Mouse (Mus musculus): ENCODE measurements at regions not wholly inside any gene's neighbourhood (a gene's known extent, or its start where the extent isn't known, plus 50 kb on each side); places are given as distances from the start of the nearest gene placed in this dataset.

- Histone ChIP-seq H3K9ac (no peak overlapping the region), H3K4me3 (no peak overlapping the region), H3K4me1 (no peaks in the 10 kb centered on the region), H3K36me3 (no peaks in the 10 kb centered on the region), H3K27me3 (replicated peaks) (no peaks in the 10 kb centered on the region), H3K4me2 (replicated peaks) (no peak overlapping the region), H3K27ac (no peak overlapping the region), H3K9me3 (no peaks in the 10 kb centered on the region)
- ATAC-seq (ENCODE audit: low FRiP score, low read depth), result no peak
- WGBS, result 95% methylated on average over 1 of the region's 1 CpGs
Measured at GRCm38 (mm10) chr3:57118016-57118415, 183.8 kb downstream of the Tm4sf1 start.

GRCm38 (mm10) chr3:57102254-57102653 lies 199.5 kb downstream of the Tm4sf1 start:
- Histone ChIP-seq H3K27me3 (replicated peaks) (no peaks in the 10 kb centered on the region), H3K9me3 (no peaks in the 10 kb centered on the region), H3K9ac (no peak overlapping the region), H3K27ac (no peak overlapping the region), H3K4me2 (replicated peaks) (no peak overlapping the region), H3K4me1 (no peaks in the 10 kb centered on the region), H3K4me3 (no peak overlapping the region), H3K36me3 (no peaks in the 10 kb centered on the region)
- WGBS, result 75% methylated on average over 2 of the region's 2 CpGs
- ATAC-seq (ENCODE audit: low FRiP score, low read depth), result no peak

- H3K36me3 ChIP-seq, result no peaks in the 10 kb centered on the region
- H3K4me2 ChIP-seq (replicated peaks), result no peak overlapping the region
- H3K27me3 ChIP-seq (replicated peaks), result no peaks in the 10 kb centered on the region
- no peak overlapping the region for H3K27ac ChIP-seq
- H3K9me3 ChIP-seq, result no peaks in the 10 kb centered on the region
- WGBS, result 91% methylated on average over 1 of the region's 1 CpGs
- no peak overlapping the region for H3K9ac ChIP-seq
- no peak overlapping the region for H3K4me3 ChIP-seq
- ATAC-seq (ENCODE audit: low FRiP score, low read depth), result no peak
- H3K4me1 ChIP-seq, result no peaks in the 10 kb centered on the region
Measured at GRCm38 (mm10) chr3:57100515-57100914, 201.3 kb downstream of the Tm4sf1 start.

GRCm38 (mm10) chr3:57094936-57095335 lies 206.9 kb downstream of the Tm4sf1 start:
- no peak for ATAC-seq (ENCODE audit: low FRiP score, low read depth)
- Histone ChIP-seq H3K4me2 (replicated peaks) (no peak overlapping the region), H3K27ac (no peak overlapping the region), H3K9ac (no peak overlapping the region), H3K4me3 (no peak overlapping the region), H3K9me3 (no peaks in the 10 kb centered on the region), H3K36me3 (no peaks in the 10 kb centered on the region), H3K27me3 (replicated peaks) (no peaks in the 10 kb centered on the region), H3K4me1 (no peaks in the 10 kb centered on the region)
- WGBS, result 76% methylated on average over 3 of the region's 3 CpGs

- Histone ChIP-seq H3K36me3 (no peaks in the 10 kb centered on the region), H3K27me3 (replicated peaks) (no peaks in the 10 kb centered on the region), H3K27ac (no peak overlapping the region), H3K9ac (no peak overlapping the region), H3K4me3 (no peak overlapping the region), H3K9me3 (no peaks in the 10 kb centered on the region), H3K4me2 (replicated peaks) (no peak overlapping the region), H3K4me1 (no peaks in the 10 kb centered on the region)
- ATAC-seq (ENCODE audit: low FRiP score, low read depth), result no peak
- WGBS, result 85% methylated on average over 1 of the region's 1 CpGs
Measured at GRCm38 (mm10) chr3:57093201-57093940, 208.4 kb downstream of the Tm4sf1 start.

GRCm38 (mm10) chr3:57074516-57074915 lies 227.3 kb downstream of the Tm4sf1 start:
- no peak for ATAC-seq (ENCODE audit: low FRiP score, low read depth)
- 90% methylated on average over 1 of the region's 1 CpGs for WGBS

GRCm38 (mm10) chr3:57073962-57074506 lies 227.8 kb downstream of the Tm4sf1 start:
- no peak overlapping the region for H3K4me2 ChIP-seq (replicated peaks)

More at GRCm38 (mm10) chr3:57074516-57074915, 227.3 kb downstream of the Tm4sf1 start:
- H3K4me1 ChIP-seq, result no peaks in the 10 kb centered on the region
- H3K27me3 ChIP-seq (replicated peaks), result no peaks in the 10 kb centered on the region
- H3K4me3 ChIP-seq, result no peak overlapping the region
- H3K9ac ChIP-seq, result no peak overlapping the region
- no peak overlapping the region for H3K27ac ChIP-seq
- no peak overlapping the region for H3K4me2 ChIP-seq (replicated peaks)
- no peaks in the 10 kb centered on the region for H3K36me3 ChIP-seq
- H3K9me3 ChIP-seq, result no peaks in the 10 kb centered on the region

GRCm38 (mm10) chr3:57033021-57033420 lies 268.8 kb downstream of the Tm4sf1 start:
- Histone ChIP-seq H3K9ac (no peak overlapping the region), H3K27ac (no peak overlapping the region), H3K4me1 (no peaks in the 10 kb centered on the region), H3K36me3 (no peaks in the 10 kb centered on the region), H3K27me3 (replicated peaks) (no peaks in the 10 kb centered on the region), H3K9me3 (no peaks in the 10 kb centered on the region), H3K4me3 (no peak overlapping the region), H3K4me2 (replicated peaks) (no peak overlapping the region)
- ATAC-seq (ENCODE audit: low FRiP score, low read depth), result no peak

More at GRCm38 (mm10) chr3:57073962-57074506, 227.8 kb downstream of the Tm4sf1 start:
- Histone ChIP-seq H3K4me3 (no peak overlapping the region), H3K27me3 (replicated peaks) (no peaks in the 10 kb centered on the region), H3K4me1 (no peaks in the 10 kb centered on the region), H3K27ac (no peak overlapping the region), H3K9me3 (no peaks in the 10 kb centered on the region), H3K9ac (no peak overlapping the region), H3K36me3 (no peaks in the 10 kb centered on the region)
- WGBS, result 89% methylated on average over 4 of the region's 4 CpGs
- no peak for ATAC-seq (ENCODE audit: low FRiP score, low read depth)

- Histone ChIP-seq H3K9ac (no peak overlapping the region), H3K36me3 (no peaks in the 10 kb centered on the region), H3K9me3 (no peaks in the 10 kb centered on the region), H3K4me2 (replicated peaks) (no peak overlapping the region), H3K27me3 (replicated peaks) (no peaks in the 10 kb centered on the region), H3K4me3 (no peak overlapping the region), H3K4me1 (no peaks in the 10 kb centered on the region), H3K27ac (no peak overlapping the region)
- ATAC-seq (ENCODE audit: low FRiP score, low read depth), result no peak
Measured at GRCm38 (mm10) chr3:57018171-57018570, 283.6 kb downstream of the Tm4sf1 start.

GRCm38 (mm10) chr3:56981305-56981660 lies 320.5 kb downstream of the Tm4sf1 start:
- 66% methylated on average over 2 of the region's 2 CpGs for WGBS
- H3K36me3 ChIP-seq, result no peaks in the 10 kb centered on the region
- H3K27ac ChIP-seq, result no peak overlapping the region
- no peak overlapping the region for H3K4me3 ChIP-seq
- H3K9me3 ChIP-seq, result no peaks in the 10 kb centered on the region
- no peak overlapping the region for H3K4me2 ChIP-seq (replicated peaks)
- 0 out of 2 replicates have a peak, but pooled peaks have one; percentile 56 for ATAC-seq (ENCODE audit: low FRiP score, low read depth)
- H3K27me3 ChIP-seq (replicated peaks), result no peaks in the 10 kb centered on the region
- H3K9ac ChIP-seq, result no peak overlapping the region
- H3K4me1 ChIP-seq, result no peaks in the 10 kb centered on the region

GRCm38 (mm10) chr3:56980593-56981304 lies 321.0 kb downstream of the Tm4sf1 start:
- WGBS, result 44% methylated on average over 3 of the region's 3 CpGs
- H3K27ac ChIP-seq, result no peak overlapping the region

GRCm38 (mm10) chr3:56966008-56966407 lies 335.8 kb downstream of the Tm4sf1 start:
- Histone ChIP-seq H3K27ac (no peak overlapping the region), H3K4me2 (replicated peaks) (no peak overlapping the region), H3K4me1 (0 out of 2 replicates have a peak, but pooled peaks cover 5% of the 10 kb centered on the region), H3K9me3 (no peaks in the 10 kb centered on the region), H3K27me3 (replicated peaks) (no peaks in the 10 kb centered on the region), H3K36me3 (no peaks in the 10 kb centered on the region), H3K9ac (no peak overlapping the region), H3K4me3 (no peak overlapping the region)
- no peak for ATAC-seq (ENCODE audit: low FRiP score, low read depth)
- 82% methylated on average over 1 of the region's 1 CpGs for WGBS

More at GRCm38 (mm10) chr3:56980593-56981304, 321.0 kb downstream of the Tm4sf1 start:
- no peak overlapping the region for H3K9ac ChIP-seq
- no peaks in the 10 kb centered on the region for H3K27me3 ChIP-seq (replicated peaks)
- no peak overlapping the region for H3K4me2 ChIP-seq (replicated peaks)
- H3K4me1 ChIP-seq, result no peaks in the 10 kb centered on the region
- H3K36me3 ChIP-seq, result no peaks in the 10 kb centered on the region
- no peaks in the 10 kb centered on the region for H3K9me3 ChIP-seq
- H3K4me3 ChIP-seq, result no peak overlapping the region
- peak; percentile 68; the same call in 1 of the 2 replicates for ATAC-seq (ENCODE audit: low FRiP score, low read depth)
